Mouse (Mus musculus) embryonic fibroblast, embryonic 13.5 days (primary cell): ENCODE results near the gene Hjurp.

Experiments used
- CTCF ChIP-seq: IDR thresholded peaks from 2 replicates; pipeline ENCODE4 v1.5.1; 2011; ENCODE audit warnings: mild to moderate bottlenecking, control low read depth, low read length, moderate library complexity, borderline replicate concordance; ENCODE audit not compliant: insufficient read depth
- POLR2A ChIP-seq: IDR thresholded peaks from 2 replicates; pipeline ENCODE4 v1.6.1; 2011; ENCODE audit warnings: low read depth, mild to moderate bottlenecking, control low read depth, low read length, moderate library complexity

DNA sequence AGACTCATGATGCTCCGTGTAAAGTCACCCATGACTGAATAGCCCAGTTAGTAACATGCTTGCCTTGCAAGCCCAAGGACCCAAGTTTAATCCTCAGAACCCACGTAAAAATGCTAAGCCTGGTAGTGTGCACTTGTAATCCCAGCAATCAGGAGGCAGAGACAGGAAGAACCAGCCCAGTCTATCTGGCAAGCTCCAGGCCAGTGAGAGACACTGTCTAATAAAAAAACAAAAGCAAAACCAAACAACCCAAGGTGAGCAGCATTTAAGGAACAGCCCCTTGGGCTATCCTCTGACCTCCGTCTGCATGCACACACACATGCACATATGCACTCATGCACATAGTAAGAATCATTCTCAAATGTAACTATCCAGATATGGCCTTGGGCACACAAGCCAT is 47.9 kb downstream of the Hjurp start:
- no peak for TF ChIP-seq POLR2A
- no peak for TF ChIP-seq CTCF
